Mouse (Mus musculus) adipose tissue, adult 10 weeks (tissue): Measurements from ENCODE around the gene Gprc6a. TPM values are rescaled to one million over a fixed set of nuclear protein-coding genes. Genes with fewer than 3 reads are reported as not detected.

Experiments
- polyA plus RNA-seq: library from polyadenylated mRNA; stranded (reverse); fragments of 350-450 nt; fragmentation: Illumina TruSeq; extraction: RNeasy Lipid Tissue Mini Kit (QIAGEN cat#74804); gene quantifications from one replicate; pipeline ENCODE4 v1.2.3, GENCODE M21; 2014; ENCODE audit warnings: low read depth, low replicate concordance

The Gprc6a gene
- not detected for polyA plus RNA-seq

GRCm38 (mm10) chr10:51631411-51632136 lies at the start of gene Gprc6a:
TSS of gene Gprc6a (minus strand) at chr10:51631461.

GRCm38 (mm10) chr10:51677548-51678250 lies 46.4 kb upstream of the Gprc6a start, which contains the start of gene Rfx6:
TSS of gene Rfx6 (plus strand) at chr10:51677756.

DNA sequence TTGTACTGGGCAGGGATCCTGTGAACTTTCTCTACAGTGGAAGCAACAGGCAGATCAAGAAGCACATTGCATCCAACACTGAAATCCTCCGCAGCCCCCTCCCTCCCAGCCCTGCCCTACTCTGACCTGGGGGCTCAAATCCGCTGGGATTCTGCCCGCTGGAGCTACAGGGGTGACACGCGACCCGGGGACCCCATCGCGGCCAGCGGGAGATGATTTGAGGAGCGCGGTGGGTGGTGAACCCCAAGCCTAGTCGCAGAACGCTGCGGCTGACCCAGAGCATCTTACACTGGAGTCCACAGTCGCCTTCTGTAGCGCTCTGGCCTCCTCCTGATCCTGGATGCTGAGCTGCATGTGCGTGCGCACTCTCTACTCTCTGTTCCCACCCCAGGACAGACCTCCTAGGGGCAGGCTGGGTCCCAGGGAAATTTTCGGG lies 41.1 kb downstream of the Gprc6a start, which contains the start of gene Fam162b:
TSS of gene Fam162b (minus strand) at position 379 of the 436 bp plus-strand sequence.

Other genes starting within 250 kb of the Gprc6a start
- 7.4 TPM for gene Gm49339, start 150.8 kb downstream of the Gprc6a start, polyA plus RNA-seq
- 14.2 TPM for gene Lilr4b, start 150.8 kb downstream of the Gprc6a start, polyA plus RNA-seq
- gene Lilrb4a, start 140.5 kb downstream of the Gprc6a start, polyA plus RNA-seq, result 19.1 TPM
- not detected for gene Fam162b, start 40.9 kb downstream of the Gprc6a start, polyA plus RNA-seq
- gene Rfx6, start 46.3 kb upstream of the Gprc6a start, polyA plus RNA-seq, result not detected